Mouse (Mus musculus): ENCODE measurements at regions not wholly inside any gene's neighbourhood (a gene's known extent, or its start where the extent isn't known, plus 50 kb on each side); places are given as distances from the start of the nearest gene placed in this dataset.

- TF ChIP-seq POLR2A (IDR thresholded peaks at IDR 0.05; ENCODE audit: insufficient read depth, low read depth, low read length) = no peak
- TF ChIP-seq CTCF (IDR thresholded peaks at IDR 0.05) = no peak
- TF ChIP-seq EP300 (IDR thresholded peaks at IDR 0.05; ENCODE audit: insufficient read depth, low read depth, low read length) = no peak
Observed at GRCm38 (mm10) chr3:38547032-38547431, 62.4 kb upstream of the Ankrd50 start.
